Mouse (Mus musculus) adrenal gland (tissue): ENCODE measurements at regions not wholly inside any gene's neighbourhood (a gene's known extent, or its start where the extent isn't known, plus 50 kb on each side); places are given as distances from the start of the nearest gene placed in this dataset.

Experiments used
- intact Hi-C: fragments of 180-260 bp; cut with DNase I; formaldehyde crosslinking; loops from one replicate; pipeline ENCODE4 v1.15.1; 2025

GRCm38 (mm10) chr6:35458250-35458649, 81.4 kb downstream of the Mtpn start:
- intact Hi-C loops: no loop called here

GRCm38 (mm10) chr6:35445007-35445406, 94.7 kb downstream of the Mtpn start:
- intact Hi-C loops: no loop called here

- intact Hi-C loops: no loop called here
Observed at GRCm38 (mm10) chr6:35426301-35426700, 100.4 kb upstream of the Fam180a start.

GRCm38 (mm10) chr6:35424521-35424920, 98.6 kb upstream of the Fam180a start:
- intact Hi-C loops: no loop called here

GRCm38 (mm10) chr6:35420924-35421323, 95.0 kb upstream of the Fam180a start:
- intact Hi-C loops: no loop called here

GRCm38 (mm10) chr6:35405044-35405443, 79.1 kb upstream of the Fam180a start:
- intact Hi-C loops: no loop called here

GRCm38 (mm10) chr6:35403341-35403910, 77.5 kb upstream of the Fam180a start:
- intact Hi-C loops: no loop called here

GRCm38 (mm10) chr6:35395726-35396125, 69.8 kb upstream of the Fam180a start:
- intact Hi-C loops: no loop called here

GRCm38 (mm10) chr6:35388827-35389226, 62.9 kb upstream of the Fam180a start:
- intact Hi-C loops: loop anchor here (10.0 kb wide), 2 partner anchors 176 to 616 kb away; no protein-coding TSS in a partner anchor

GRCm38 (mm10) chr6:35381536-35381935, 55.6 kb upstream of the Fam180a start:
- intact Hi-C loops: loop anchor here (10.0 kb wide), 2 partner anchors 183 to 623 kb away; no protein-coding TSS in a partner anchor

- intact Hi-C loops: loop anchor here (10.0 kb wide), 2 partner anchors 184 to 624 kb away; no protein-coding TSS in a partner anchor
Observed at GRCm38 (mm10) chr6:35380721-35381466, 55.0 kb upstream of the Fam180a start.

- intact Hi-C loops: loop anchor here (10.0 kb wide), 4 partner anchors 125 to 865 kb away; no protein-coding TSS in a partner anchor
Observed at GRCm38 (mm10) chr6:35379890-35380289, 53.9 kb upstream of the Fam180a start.

GRCm38 (mm10) chr6:35378851-35379250, 52.9 kb upstream of the Fam180a start:
- intact Hi-C loops: loop anchor here (10.0 kb wide), 2 partner anchors 124 to 866 kb away; no protein-coding TSS in a partner anchor

GRCm38 (mm10) chr6:35377535-35377934, 51.6 kb upstream of the Fam180a start:
- intact Hi-C loops: loop anchor here (10.0 kb wide), 2 partner anchors 123 to 867 kb away; no protein-coding TSS in a partner anchor

GRCm38 (mm10) chr6:35376526-35376925, 50.6 kb upstream of the Fam180a start:
- intact Hi-C loops: loop anchor here (10.0 kb wide), 2 partner anchors 122 to 868 kb away; no protein-coding TSS in a partner anchor
